Mouse (Mus musculus): ENCODE data around the gene Zscan22. TPM values are rescaled to one million over a fixed set of nuclear protein-coding genes. Genes with fewer than 3 reads are reported as not detected.
"Not testable (repeated sequence)": the region's sequence is repeated elsewhere in the genome, so short reads cannot be mapped to it uniquely, and the experiment has no call there.

Zscan22 gene
- polyA plus RNA-seq (2015; fragmentation: Nextera tagmentation; extraction: Ambion mirVana): 16.7 and 17.1 TPM in 2 replicates

DNA sequence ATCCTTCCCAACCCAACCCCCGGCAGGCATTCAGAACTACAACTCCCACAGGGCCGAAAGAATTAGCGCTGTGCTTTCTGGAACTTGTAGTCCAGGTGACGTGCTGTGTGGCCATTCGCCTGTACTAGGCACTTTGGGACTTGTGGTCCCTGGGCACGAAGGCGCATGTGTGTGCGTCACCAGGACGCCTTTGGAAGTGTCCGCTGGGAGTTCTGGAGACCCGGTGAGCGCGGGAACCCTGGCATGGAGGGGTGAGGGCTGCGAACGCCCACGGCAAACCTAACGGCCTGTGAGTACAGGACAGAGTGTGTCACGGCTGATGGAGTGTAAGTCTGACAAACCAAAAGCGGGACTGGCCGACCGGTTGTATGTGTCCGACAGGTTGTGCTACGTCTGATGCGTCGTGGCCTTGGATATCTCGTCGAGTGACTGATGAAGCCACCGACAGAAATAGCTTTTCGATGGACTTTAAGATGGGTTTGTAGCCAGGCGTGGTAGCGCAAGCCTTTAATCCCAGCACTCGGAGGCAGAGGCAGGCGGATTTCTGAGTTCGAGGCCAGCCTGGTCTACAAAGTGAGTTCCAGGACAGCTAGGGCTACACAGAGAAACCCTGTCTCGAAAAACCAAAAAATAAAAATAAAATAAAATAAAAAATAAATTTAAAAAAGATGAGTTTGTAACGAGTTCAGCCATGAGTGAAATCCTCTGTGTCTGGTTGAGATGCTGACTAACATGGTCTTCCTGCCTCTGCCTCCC is at the start of gene Zscan22:
Zscan22 (plus strand) TSS at position 161 of the 756 bp plus-strand sequence.
- peak within 1 kb of the TSS; percentile 80 for H3K9ac ChIP-seq (ENCODE audit: low read length)
- ATAC-seq (ENCODE audit: low read depth): peak; percentile 99
- no peaks in the 10 kb centered on the region for H3K36me3 ChIP-seq (ENCODE audit: control insufficient read depth, insufficient read depth, low read length)
- no peaks in the 10 kb centered on the region for H3K9me3 ChIP-seq (ENCODE audit: control insufficient read depth, low read length)
- H3K27me3 ChIP-seq (ENCODE audit: control insufficient read depth, insufficient read depth, low read depth, low read length): no peaks in the 10 kb centered on the region
- peak within 1 kb of the TSS; percentile 58 for H3K4me2 ChIP-seq (ENCODE audit: low read depth, low read length)
- no peak within 1 kb of the TSS for H3K27ac ChIP-seq (ENCODE audit: low read length)
- 4% methylated on average over 36 of the region's 36 CpGs for WGBS
- 0 out of 2 replicates have a peak, but pooled peaks cover 7% of the 10 kb centered on the region for H3K4me1 ChIP-seq (replicated peaks; ENCODE audit: control insufficient read depth, insufficient read depth, low read length)
- peak within 1 kb of the TSS; percentile 84 for H3K4me3 ChIP-seq (ENCODE audit: low read length)

DNA sequence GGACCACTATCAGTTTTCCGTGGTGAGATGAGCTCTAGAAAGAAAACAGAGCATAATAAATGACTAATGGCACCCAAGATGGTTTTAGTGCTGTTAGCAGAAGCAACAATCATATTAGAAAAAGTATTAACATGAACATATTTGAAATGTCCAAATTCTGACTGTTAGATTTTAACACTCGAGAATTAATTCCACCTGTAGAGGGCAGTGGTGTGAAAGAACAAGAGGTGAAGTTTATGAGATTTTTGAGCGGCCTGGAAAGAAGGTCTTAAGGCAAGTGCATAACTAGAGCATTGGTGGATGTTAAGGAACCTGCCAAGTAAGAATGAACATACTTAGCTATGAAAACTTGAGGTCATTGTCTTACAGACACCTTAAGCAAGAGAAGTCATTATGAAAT is 23.3 kb upstream of the Zscan22 start:
- no peak overlapping the region for H3K4me2 ChIP-seq (ENCODE audit: low read depth, low read length)
- no peak overlapping the region for H3K27ac ChIP-seq (ENCODE audit: low read length)
- H3K9ac ChIP-seq (ENCODE audit: low read length): no peak overlapping the region
- H3K4me1 ChIP-seq (replicated peaks; ENCODE audit: control insufficient read depth, insufficient read depth, low read length): no peaks in the 10 kb centered on the region
- no peak for ATAC-seq (ENCODE audit: low read depth)
- H3K9me3 ChIP-seq (ENCODE audit: control insufficient read depth, low read length): peaks cover 3% of the 10 kb centered on the region
- no peak overlapping the region for H3K4me3 ChIP-seq (ENCODE audit: low read length)
- no peaks in the 10 kb centered on the region for H3K27me3 ChIP-seq (ENCODE audit: control insufficient read depth, insufficient read depth, low read depth, low read length)
- 19% methylated on average over 3 of the region's 3 CpGs for WGBS
- H3K36me3 ChIP-seq (ENCODE audit: control insufficient read depth, insufficient read depth, low read length): no peaks in the 10 kb centered on the region

DNA sequence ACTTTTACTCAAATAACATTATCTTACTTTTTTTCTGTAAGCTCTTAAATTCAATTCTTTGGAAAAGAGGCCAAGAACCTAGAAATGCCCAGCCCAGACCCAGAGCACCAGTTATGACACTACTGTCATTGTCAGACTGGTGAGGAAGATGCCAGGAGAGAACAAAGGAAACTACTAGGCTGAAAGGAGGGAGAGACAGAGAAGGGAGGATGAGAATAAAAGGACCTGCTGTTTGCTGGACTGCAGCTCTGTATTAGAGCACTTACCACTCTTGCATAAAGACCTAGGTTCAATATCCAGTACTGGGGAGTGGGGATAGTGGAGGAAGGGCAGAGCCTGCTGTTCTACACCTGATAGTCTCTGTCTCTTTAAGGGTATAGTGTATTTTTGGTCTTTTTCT is 17.6 kb upstream of the Zscan22 start:
- no peak for ATAC-seq (ENCODE audit: low read depth)
- Histone ChIP-seq H3K4me2 (ENCODE audit: low read depth, low read length) (no peak overlapping the region), H3K27me3 (ENCODE audit: control insufficient read depth, insufficient read depth, low read depth, low read length) (no peaks in the 10 kb centered on the region), H3K36me3 (ENCODE audit: control insufficient read depth, insufficient read depth, low read length) (peaks cover 2% of the 10 kb centered on the region), H3K4me3 (ENCODE audit: low read length) (no peak overlapping the region), H3K27ac (ENCODE audit: low read length) (no peak overlapping the region), H3K9me3 (ENCODE audit: control insufficient read depth, low read length) (no peaks in the 10 kb centered on the region), H3K4me1 (replicated peaks; ENCODE audit: control insufficient read depth, insufficient read depth, low read length) (peaks cover 7% of the 10 kb centered on the region; the same call in 1 of the 2 replicates), H3K9ac (ENCODE audit: low read length) (no peak overlapping the region)

DNA sequence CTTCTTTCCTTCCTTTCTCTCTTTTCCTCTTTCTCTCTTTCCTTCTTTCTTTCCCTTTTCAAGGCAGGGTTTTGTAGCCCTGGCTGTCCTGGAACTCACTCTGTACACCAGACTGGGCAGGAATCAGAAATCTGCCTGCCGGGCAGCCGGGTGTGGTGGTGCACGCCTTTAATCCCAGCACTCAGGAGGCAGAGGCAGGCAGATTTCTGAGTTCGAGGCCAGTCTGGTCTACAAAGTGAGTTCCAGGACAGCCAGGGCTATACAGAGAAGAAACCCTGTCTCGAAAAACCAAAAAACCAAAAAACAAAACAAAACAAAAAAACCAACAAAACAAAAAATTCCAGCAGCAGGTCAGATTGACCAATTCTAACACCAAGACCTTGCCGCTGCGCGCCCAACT is 17.1 kb upstream of the Zscan22 start:
- H3K9me3 ChIP-seq (ENCODE audit: control insufficient read depth, low read length); H3K4me1 ChIP-seq (replicated peaks; ENCODE audit: control insufficient read depth, insufficient read depth, low read length); H3K27ac ChIP-seq (ENCODE audit: low read length); ATAC-seq (ENCODE audit: low read depth); H3K36me3 ChIP-seq (ENCODE audit: control insufficient read depth, insufficient read depth, low read length); H3K27me3 ChIP-seq (ENCODE audit: control insufficient read depth, insufficient read depth, low read depth, low read length): not testable (repeated sequence)
- WGBS: 49% methylated on average over 8 of the region's 8 CpGs
- Histone ChIP-seq H3K4me2 (ENCODE audit: low read depth, low read length) (peak overlapping the region; percentile 79), H3K4me3 (ENCODE audit: low read length) (peak overlapping the region; percentile 70), H3K9ac (ENCODE audit: low read length) (peak overlapping the region; percentile 56)

DNA sequence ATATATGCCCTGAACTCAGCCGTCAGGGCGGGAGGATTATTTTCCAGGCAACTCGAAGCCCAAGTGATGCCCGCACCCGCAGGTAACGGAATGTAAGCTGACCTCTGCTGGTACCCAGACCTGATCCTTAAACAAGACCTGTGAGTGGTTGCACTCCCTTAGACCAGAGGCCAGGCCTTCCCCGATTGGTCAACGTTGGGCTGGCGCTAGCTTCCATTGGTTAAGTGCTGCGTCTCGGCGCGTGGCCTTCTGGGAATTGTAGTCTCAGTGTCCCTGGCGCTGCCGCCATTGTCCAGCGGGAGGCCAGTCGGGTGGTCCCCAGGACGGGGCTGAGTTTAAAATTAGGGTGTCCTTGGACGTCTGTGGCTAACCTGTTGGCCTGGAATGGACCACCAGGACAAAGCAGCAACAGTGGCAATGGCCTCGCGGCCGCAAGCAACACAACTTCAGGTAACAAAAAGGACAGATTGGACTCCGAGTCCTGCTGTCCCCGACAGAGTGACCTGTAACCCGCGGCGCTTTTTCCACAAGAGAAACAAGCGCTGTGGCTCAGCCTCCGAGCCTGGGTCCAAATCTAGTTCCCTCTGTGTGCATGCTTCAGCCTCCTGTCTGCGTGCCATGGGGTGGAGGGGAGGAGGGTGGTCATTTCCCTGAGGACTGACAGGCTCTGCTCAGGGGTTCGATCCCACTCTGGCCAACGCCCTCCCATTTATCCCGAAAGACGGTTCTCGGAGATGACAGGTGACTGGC is 16.5 kb upstream of the Zscan22 start, which contains the start of gene Zfp128:
Zfp128 (plus strand) TSS at position 267 of the 750 bp plus-strand sequence.
- Histone ChIP-seq H3K9me3 (ENCODE audit: control insufficient read depth, low read length) (no peaks in the 10 kb centered on the region), H3K4me2 (ENCODE audit: low read depth, low read length) (peak within 1 kb of the TSS; percentile 79), H3K4me3 (ENCODE audit: low read length) (peak within 1 kb of the TSS; percentile 70), H3K9ac (ENCODE audit: low read length) (peak within 1 kb of the TSS; percentile 82), H3K4me1 (replicated peaks; ENCODE audit: control insufficient read depth, insufficient read depth, low read length) (peaks cover 7% of the 10 kb centered on the region; the same call in 1 of the 2 replicates), H3K27me3 (ENCODE audit: control insufficient read depth, insufficient read depth, low read depth, low read length) (no peaks in the 10 kb centered on the region), H3K27ac (ENCODE audit: low read length) (no peak within 1 kb of the TSS), H3K36me3 (ENCODE audit: control insufficient read depth, insufficient read depth, low read length) (peaks cover 10% of the 10 kb centered on the region)
- under 1% methylated on average over 35 of the region's 35 CpGs for WGBS
- ATAC-seq (ENCODE audit: low read depth): peak; percentile 100

DNA sequence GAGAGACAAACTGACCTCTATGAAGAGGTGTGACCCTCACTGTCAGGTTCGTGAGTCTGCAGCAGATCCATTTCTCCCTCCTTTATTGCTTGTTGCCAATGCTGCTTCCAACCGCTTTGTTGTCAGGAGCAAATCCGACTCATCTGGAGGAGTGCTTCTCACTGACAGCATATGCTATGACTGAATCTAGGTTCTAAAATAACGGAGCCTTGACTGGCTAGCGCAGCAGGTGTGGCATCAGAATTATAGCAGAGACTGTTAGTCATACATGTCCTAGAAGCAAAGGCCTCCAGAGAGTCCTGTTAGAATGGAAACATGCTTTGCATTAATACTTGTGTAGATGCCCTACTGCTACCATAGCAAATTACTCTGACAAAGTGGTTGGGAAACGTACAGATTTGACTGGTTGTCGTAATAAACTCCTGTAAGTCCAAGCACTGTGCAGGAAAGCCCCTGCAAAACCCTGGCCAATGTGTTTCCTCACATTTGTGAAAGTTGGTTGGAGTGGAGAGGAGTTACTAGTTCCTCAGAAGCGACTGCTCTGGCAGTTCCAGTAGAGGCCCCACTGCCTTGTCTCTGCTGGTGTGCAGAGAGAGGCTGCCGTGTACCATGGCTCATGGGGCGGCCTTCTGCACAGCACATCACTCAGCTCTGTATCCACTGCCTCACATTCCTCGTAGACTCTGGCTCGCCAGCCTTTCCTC is 10.9 kb upstream of the Zscan22 start:
- Histone ChIP-seq H3K4me2 (ENCODE audit: low read depth, low read length) (no peak overlapping the region), H3K9me3 (ENCODE audit: control insufficient read depth, low read length) (no peaks in the 10 kb centered on the region), H3K4me3 (ENCODE audit: low read length) (no peak overlapping the region), H3K4me1 (replicated peaks; ENCODE audit: control insufficient read depth, insufficient read depth, low read length) (peaks cover 4% of the 10 kb centered on the region; the same call in 1 of the 2 replicates), H3K36me3 (ENCODE audit: control insufficient read depth, insufficient read depth, low read length) (peaks cover 32% of the 10 kb centered on the region), H3K9ac (ENCODE audit: low read length) (no peak overlapping the region), H3K27ac (ENCODE audit: low read length) (no peak overlapping the region), H3K27me3 (ENCODE audit: control insufficient read depth, insufficient read depth, low read depth, low read length) (no peaks in the 10 kb centered on the region)
- 89% methylated on average over 12 of the region's 12 CpGs for WGBS
- no peak for ATAC-seq (ENCODE audit: low read depth)

DNA sequence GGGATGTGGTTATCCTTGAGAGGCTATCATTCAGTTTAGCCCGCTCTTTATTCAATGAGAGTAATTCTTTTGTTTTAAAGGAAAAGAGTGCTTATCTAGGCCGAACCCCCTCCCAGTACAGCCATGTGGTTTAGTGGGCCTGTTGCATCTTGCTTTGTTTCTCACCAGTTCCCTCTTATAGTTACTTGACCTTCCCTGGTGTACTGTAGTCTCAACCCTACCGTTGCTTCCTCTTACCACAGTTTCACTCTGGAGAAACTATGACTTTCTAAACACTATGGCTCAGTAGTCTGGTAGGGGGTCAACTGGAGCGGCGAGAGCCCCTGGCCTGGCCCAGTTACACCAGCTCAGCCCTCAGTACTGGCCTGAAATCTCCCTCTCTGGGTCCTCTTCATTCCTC is 10.0 kb upstream of the Zscan22 start:
- peaks cover 32% of the 10 kb centered on the region for H3K36me3 ChIP-seq (ENCODE audit: control insufficient read depth, insufficient read depth, low read length)
- no peak for ATAC-seq (ENCODE audit: low read depth)
- WGBS: 91% methylated on average over 5 of the region's 5 CpGs

DNA sequence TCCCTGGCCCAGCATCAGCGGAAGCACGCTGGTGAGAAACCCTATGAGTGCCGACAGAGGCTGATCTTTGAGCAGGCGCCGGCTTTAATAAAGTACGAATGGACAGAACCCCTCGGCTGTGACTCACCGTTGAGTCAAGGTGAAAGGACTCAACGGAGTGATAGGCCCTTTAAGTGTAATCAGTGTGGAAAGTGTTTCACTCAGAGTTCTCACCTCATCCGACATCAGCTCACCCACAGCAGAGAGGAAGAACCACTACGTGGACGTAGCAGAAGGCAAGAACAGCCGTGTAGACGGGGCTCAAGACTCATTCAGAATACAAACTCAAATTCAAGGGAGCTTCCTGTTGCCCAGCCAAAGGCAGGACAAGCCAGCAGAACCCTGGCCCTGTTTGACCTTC is 6.7 kb upstream of the Zscan22 start:
- Histone ChIP-seq H3K4me2 (ENCODE audit: low read depth, low read length) (no peak overlapping the region), H3K4me1 (replicated peaks; ENCODE audit: control insufficient read depth, insufficient read depth, low read length) (no peaks in the 10 kb centered on the region), H3K27me3 (ENCODE audit: control insufficient read depth, insufficient read depth, low read depth, low read length) (no peaks in the 10 kb centered on the region), H3K27ac (ENCODE audit: low read length) (no peak overlapping the region), H3K9ac (ENCODE audit: low read length) (no peak overlapping the region), H3K4me3 (ENCODE audit: low read length) (no peak overlapping the region), H3K9me3 (ENCODE audit: control insufficient read depth, low read length) (no peaks in the 10 kb centered on the region), H3K36me3 (ENCODE audit: control insufficient read depth, insufficient read depth, low read length) (peaks cover 23% of the 10 kb centered on the region)
- no peak for ATAC-seq (ENCODE audit: low read depth)
- 89% methylated on average over 14 of the region's 14 CpGs for WGBS

More for the DNA sequence above, 10.0 kb upstream of the Zscan22 start:
- no peak overlapping the region for H3K27ac ChIP-seq (ENCODE audit: low read length)
- H3K4me2 ChIP-seq (ENCODE audit: low read depth, low read length): no peak overlapping the region
- H3K4me1 ChIP-seq (replicated peaks; ENCODE audit: control insufficient read depth, insufficient read depth, low read length): no peaks in the 10 kb centered on the region
- no peak overlapping the region for H3K4me3 ChIP-seq (ENCODE audit: low read length)
- no peaks in the 10 kb centered on the region for H3K9me3 ChIP-seq (ENCODE audit: control insufficient read depth, low read length)
- H3K9ac ChIP-seq (ENCODE audit: low read length): no peak overlapping the region
- no peaks in the 10 kb centered on the region for H3K27me3 ChIP-seq (ENCODE audit: control insufficient read depth, insufficient read depth, low read depth, low read length)

DNA sequence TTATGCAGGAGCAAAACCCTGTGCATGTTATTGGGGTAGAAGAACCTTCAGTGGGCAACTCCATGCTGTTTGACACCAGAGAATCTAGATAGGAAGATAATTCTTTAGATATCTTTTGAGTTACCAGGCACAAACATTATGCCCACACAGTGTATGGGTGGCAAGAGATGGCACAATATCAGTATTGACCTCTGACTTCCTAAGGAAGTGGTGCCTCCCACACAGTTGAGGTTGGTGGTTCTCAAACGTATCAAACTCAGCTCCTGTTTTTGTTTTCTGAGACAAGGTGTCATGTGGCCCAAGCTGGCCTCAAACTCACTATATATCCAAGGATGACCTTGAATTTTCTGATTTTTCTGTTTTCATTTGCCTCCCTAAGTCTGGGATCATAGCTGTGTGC is 6.3 kb upstream of the Zscan22 start:
- H3K9me3 ChIP-seq (ENCODE audit: control insufficient read depth, low read length): no peaks in the 10 kb centered on the region
- ATAC-seq (ENCODE audit: low read depth): no peak
- no peak overlapping the region for H3K4me2 ChIP-seq (ENCODE audit: low read depth, low read length)
- no peak overlapping the region for H3K4me3 ChIP-seq (ENCODE audit: low read length)
- H3K27me3 ChIP-seq (ENCODE audit: control insufficient read depth, insufficient read depth, low read depth, low read length): no peaks in the 10 kb centered on the region
- WGBS: 77% methylated on average over 1 of the region's 1 CpGs
- H3K4me1 ChIP-seq (replicated peaks; ENCODE audit: control insufficient read depth, insufficient read depth, low read length): no peaks in the 10 kb centered on the region
- no peak overlapping the region for H3K27ac ChIP-seq (ENCODE audit: low read length)
- H3K36me3 ChIP-seq (ENCODE audit: control insufficient read depth, insufficient read depth, low read length): peaks cover 22% of the 10 kb centered on the region
- H3K9ac ChIP-seq (ENCODE audit: low read length): no peak overlapping the region

All from lung, embryonic 16.5 days (tissue).